14 mouse cellular contexts compared by ENCODE assay signal in genomic region chr2:94541230-94541905, GRCm38 (mm10).
"Had no signal": no experiment of that assay in that cellular context is flagged by ENCODE, and none has a peak within 500 bp of the region (broad histone marks: within the 10 kb centered on the region; RNA-seq: fewer than 3 reads in every experiment).

No protein-coding gene starts in this region.

- H3K36me3 ChIP-seq: limb, embryonic 10.5 days; liver, embryonic 15.5 days; midbrain, embryonic 13.5 days; neural tube, embryonic 15.5 days had no signal

- DNase-seq: kidney, adult 18-20 months; kidney, postnatal 10 days; kidney, postnatal 4 days; lung, adult 2 months; lung, postnatal 36 days; right cerebral cortex, adult 18-20 months had no signal

- H3K27me3 ChIP-seq: liver, embryonic 15.5 days; midbrain, embryonic 13.5 days; neural tube, embryonic 15.5 days had no signal

- H3K4me2 ChIP-seq: liver, embryonic 11.5 days; liver, embryonic 15.5 days; midbrain, embryonic 13.5 days; neural tube, embryonic 15.5 days had no signal

- H3K27ac ChIP-seq: limb, embryonic 10.5 days; liver, embryonic 15.5 days; midbrain, embryonic 13.5 days; neural tube, embryonic 15.5 days; stomach, postnatal 0 days had no signal

- H3K9me3 ChIP-seq: limb, embryonic 10.5 days; liver, embryonic 15.5 days; midbrain, embryonic 13.5 days; neural tube, embryonic 15.5 days had no signal

- H3K9ac ChIP-seq: liver, embryonic 15.5 days; midbrain, embryonic 13.5 days; neural tube, embryonic 15.5 days had no signal

- ATAC-seq: lung, postnatal 0 days; midbrain, embryonic 13.5 days had no signal

- H3K4me3 ChIP-seq: limb, embryonic 10.5 days; liver, embryonic 15.5 days; midbrain, embryonic 13.5 days; myocyte; neural tube, embryonic 15.5 days had no signal

- H3K4me1 ChIP-seq: limb, embryonic 10.5 days; liver, embryonic 15.5 days; midbrain, embryonic 13.5 days; neural tube, embryonic 15.5 days had no signal
